Mouse (Mus musculus) lung, embryonic 14.5 days (tissue): ENCODE measurements around the gene Myo10. TPM values are rescaled to one million over a fixed set of nuclear protein-coding genes. Genes with fewer than 3 reads are reported as not detected.

Experiments used
- ATAC-seq: fragments of 200-750 bp; cut with Nextera tagmentation; 2 replicates; pipeline ENCODE4 v1.8.0; 2017; ENCODE audit warnings: mild to moderate bottlenecking, moderate TSS enrichment, moderate library complexity; ENCODE audit not compliant: insufficient read depth
- DNase-seq: peaks from one replicate; pipeline ENCODE4 v3.0.0-alpha.2; 2015
- H3K27ac ChIP-seq: fragments of 300-500 bp; sonication (generic); 2 replicates; pipeline ENCODE4 v1.5.1; 2014; ENCODE audit warnings: low read depth, mild to moderate bottlenecking, moderate library complexity
- H3K27me3 ChIP-seq: fragments of 300-500 bp; sonication (generic); 2 replicates; pipeline ENCODE4 v1.6.1; 2014; ENCODE audit warnings: low read length, control low read depth; ENCODE audit not compliant: insufficient read depth
- H3K36me3 ChIP-seq: fragments of 300-500 bp; sonication (generic); 2 replicates; pipeline ENCODE4 v1.6.1; 2014; ENCODE audit warnings: control low read depth; ENCODE audit not compliant: insufficient read depth
- H3K4me1 ChIP-seq: fragments of 300-500 bp; sonication (generic); 2 replicates; pipeline ENCODE4 v1.6.1; 2014; ENCODE audit warnings: antibody characterized with exemption, control low read depth; ENCODE audit not compliant: insufficient read depth
- H3K4me2 ChIP-seq: fragments of 300-500 bp; sonication (generic); 2 replicates; pipeline ENCODE4 v1.6.1; 2014; ENCODE audit warnings: mild to moderate bottlenecking
- H3K4me3 ChIP-seq: fragments of 300-500 bp; sonication (generic); 2 replicates; pipeline ENCODE4 v1.5.1; 2014; ENCODE audit warnings: low read depth, low read length
- H3K9ac ChIP-seq: fragments of 300-500 bp; sonication (generic); 2 replicates; pipeline ENCODE4 v1.6.1; 2014
- H3K9me3 ChIP-seq: fragments of 300-500 bp; sonication (generic); 2 replicates; pipeline ENCODE4 v1.6.1; 2016; ENCODE audit warnings: low read depth, low read length, control low read depth
- CTCF ChIP-seq: IDR thresholded peaks from 2 replicates; pipeline ENCODE4 v1.5.1; 2016; ENCODE audit warnings: antibody characterized with exemption, low read depth
- WGBS: fragments of 180-500 bp; shearing (Covaris S2); extraction: QIAGEN DNeasy Blood & Tissue Kit; methylation state at CpG from one replicate; pipeline ENCODE4 v1.1.7; 2014; 5-methylcytosine and 5-hydroxymethylcytosine counted together
- polyA plus RNA-seq: library from polyadenylated mRNA; unstranded; fragments of >200 nt; fragmentation: Nextera tagmentation; extraction: Ambion mirVana; gene quantifications from 2 replicates; pipeline ENCODE4 v1.2.1, GENCODE M21; 2014

Myo10 gene
- polyA plus RNA-seq, 1 experiment from 2014 or later, result 54.8 TPM

- no peak for TF ChIP-seq CTCF
- DNase-seq (peak; percentile 75), ATAC-seq (peak; percentile 36; the same call in 1 of the 2 replicates)
- H3K36me3 ChIP-seq, result no peaks in the 10 kb centered on the region
- H3K4me3 ChIP-seq, result no peak overlapping the region
- peaks cover 8% of the 10 kb centered on the region; the same call in 1 of the 2 replicates for H3K4me1 ChIP-seq
- no peaks in the 10 kb centered on the region for H3K9me3 ChIP-seq
- no peak overlapping the region for H3K4me2 ChIP-seq
- H3K27ac ChIP-seq, result no peak overlapping the region
- no peak overlapping the region for H3K9ac ChIP-seq
- H3K27me3 ChIP-seq, result no peaks in the 10 kb centered on the region
- 40% methylated on average over 21 of the region's 21 CpGs for WGBS
Measured at GRCm38 (mm10) chr15:25692254-25692950, 70.1 kb downstream of the Myo10 start.

GRCm38 (mm10) chr15:25693708-25694107, 71.4 kb downstream of the Myo10 start:
- H3K9ac ChIP-seq, result no peak overlapping the region
- H3K36me3 ChIP-seq, result no peaks in the 10 kb centered on the region
- H3K4me3 ChIP-seq, result no peak overlapping the region
- H3K27ac ChIP-seq, result no peak overlapping the region
- peaks cover 8% of the 10 kb centered on the region; the same call in 1 of the 2 replicates for H3K4me1 ChIP-seq
- ATAC-seq (no peak), DNase-seq (no peak)
- TF ChIP-seq CTCF, result no peak
- H3K27me3 ChIP-seq, result no peaks in the 10 kb centered on the region
- H3K4me2 ChIP-seq, result no peak overlapping the region
- WGBS, result 72% methylated on average over 11 of the region's 11 CpGs
- no peaks in the 10 kb centered on the region for H3K9me3 ChIP-seq

DNA sequence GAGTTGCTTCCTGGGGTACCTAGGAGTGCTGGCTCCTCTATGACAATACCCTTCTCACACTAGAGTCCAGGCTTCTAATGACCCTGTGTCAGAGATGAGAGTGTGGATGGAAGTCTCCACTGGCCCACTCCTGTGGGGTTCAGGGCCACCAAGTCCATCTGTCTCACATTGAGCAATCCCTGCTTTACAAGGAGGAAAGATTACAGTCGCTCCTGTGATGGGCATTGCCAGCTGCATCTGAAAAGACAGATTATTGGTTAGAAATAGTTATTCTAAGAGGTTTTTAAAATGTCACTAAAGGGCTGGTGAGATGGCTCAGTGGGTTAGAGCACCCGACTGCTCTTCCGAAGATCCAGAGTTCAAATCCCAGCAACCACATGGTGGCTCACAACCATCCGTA, 72.4 kb downstream of the Myo10 start:
- no peak overlapping the region for H3K27ac ChIP-seq
- 95% methylated on average over 3 of the region's 4 CpGs for WGBS
- no peak overlapping the region for H3K4me2 ChIP-seq
- no peak overlapping the region for H3K9ac ChIP-seq
- no peak for DNase-seq
- ATAC-seq, result no peak
- no peak overlapping the region for H3K4me3 ChIP-seq
- no peaks in the 10 kb centered on the region for H3K36me3 ChIP-seq
- H3K4me1 ChIP-seq, result peaks cover 8% of the 10 kb centered on the region; the same call in 1 of the 2 replicates
- no peaks in the 10 kb centered on the region for H3K9me3 ChIP-seq
- no peaks in the 10 kb centered on the region for H3K27me3 ChIP-seq
- TF ChIP-seq CTCF, result no peak

GRCm38 (mm10) chr15:25695253-25695652, 72.9 kb downstream of the Myo10 start:
- Histone ChIP-seq H3K36me3 (no peaks in the 10 kb centered on the region), H3K27me3 (no peaks in the 10 kb centered on the region), H3K9ac (no peak overlapping the region), H3K4me1 (peaks cover 8% of the 10 kb centered on the region; the same call in 1 of the 2 replicates), H3K4me3 (no peak overlapping the region), H3K27ac (no peak overlapping the region), H3K4me2 (no peak overlapping the region), H3K9me3 (no peaks in the 10 kb centered on the region)
- ATAC-seq (no peak), DNase-seq (no peak)
- WGBS, result 83% methylated on average over 3 of the region's 3 CpGs
- TF ChIP-seq CTCF, result no peak

- WGBS, result 56% methylated on average over 7 of the region's 7 CpGs
- Histone ChIP-seq H3K27ac (no peak overlapping the region), H3K9me3 (no peaks in the 10 kb centered on the region), H3K4me2 (no peak overlapping the region), H3K36me3 (no peaks in the 10 kb centered on the region), H3K4me1 (peaks cover 8% of the 10 kb centered on the region; the same call in 1 of the 2 replicates), H3K9ac (no peak overlapping the region), H3K4me3 (no peak overlapping the region), H3K27me3 (no peaks in the 10 kb centered on the region)
- DNase-seq, result no peak
- no peak for TF ChIP-seq CTCF
- no peak for ATAC-seq
Measured at GRCm38 (mm10) chr15:25695883-25696282, 73.6 kb downstream of the Myo10 start.

DNA sequence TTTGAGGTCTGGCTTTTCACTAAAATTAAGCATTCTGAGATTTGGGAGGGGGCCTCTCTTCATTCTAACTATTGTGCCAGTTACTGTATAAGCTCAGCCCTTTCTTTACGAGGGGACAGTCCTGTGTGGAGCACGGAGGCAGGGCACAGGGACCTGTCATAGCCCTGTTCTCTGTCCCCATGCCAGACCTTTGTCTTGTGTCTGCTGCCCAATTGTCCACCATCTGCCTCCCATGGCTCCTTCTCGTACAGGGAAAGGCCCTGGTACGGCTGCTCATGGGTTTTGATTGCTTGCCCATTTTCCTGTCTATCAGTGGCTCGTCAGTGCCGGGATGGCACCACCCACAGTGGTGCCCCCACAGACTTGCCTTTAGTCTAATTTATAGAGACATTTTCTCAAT, 74.3 kb downstream of the Myo10 start:
- H3K4me2 ChIP-seq, result no peak overlapping the region
- H3K27ac ChIP-seq, result no peak overlapping the region
- ATAC-seq (no peak), DNase-seq (no peak)
- TF ChIP-seq CTCF, result no peak
- 93% methylated on average over 6 of the region's 6 CpGs for WGBS
- no peaks in the 10 kb centered on the region for H3K27me3 ChIP-seq
- H3K9ac ChIP-seq, result no peak overlapping the region
- H3K4me1 ChIP-seq, result peaks cover 8% of the 10 kb centered on the region; the same call in 1 of the 2 replicates
- H3K9me3 ChIP-seq, result no peaks in the 10 kb centered on the region
- no peak overlapping the region for H3K4me3 ChIP-seq
- peaks cover 4% of the 10 kb centered on the region; the same call in 1 of the 2 replicates for H3K36me3 ChIP-seq

DNA sequence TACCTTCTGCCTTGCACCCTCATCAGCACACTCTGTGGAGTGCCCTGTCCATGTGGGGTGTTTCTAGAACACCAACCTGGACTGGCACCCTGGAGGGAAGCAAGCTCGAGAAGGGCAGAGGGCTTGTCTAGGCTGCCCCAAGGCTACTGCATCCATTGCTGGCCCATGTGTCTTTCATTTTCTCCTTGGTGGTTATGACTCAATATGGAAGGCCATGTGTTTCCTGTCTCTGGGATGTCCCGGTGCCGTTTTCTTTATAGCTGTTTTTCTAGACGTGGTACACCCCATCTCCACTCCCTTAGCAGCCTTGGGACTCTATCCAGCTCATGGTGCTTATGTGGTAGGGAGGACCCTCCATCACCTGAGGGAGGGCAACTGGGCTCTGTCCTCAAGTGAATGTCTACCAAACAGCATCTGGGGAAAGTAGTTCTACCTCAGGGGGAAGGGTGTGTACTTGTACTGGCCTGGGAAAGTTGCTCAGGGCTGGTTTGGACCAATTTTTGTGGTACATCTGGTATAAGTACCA, 76.8 kb downstream of the Myo10 start:
- no peak for DNase-seq
- Histone ChIP-seq H3K4me2 (no peak overlapping the region), H3K36me3 (peaks cover 12% of the 10 kb centered on the region; the same call in 1 of the 2 replicates), H3K4me1 (no peaks in the 10 kb centered on the region), H3K27me3 (no peaks in the 10 kb centered on the region), H3K9me3 (no peaks in the 10 kb centered on the region), H3K27ac (no peak overlapping the region), H3K4me3 (no peak overlapping the region), H3K9ac (no peak overlapping the region)
- no peak for ATAC-seq
- 73% methylated on average over 4 of the region's 4 CpGs for WGBS
- TF ChIP-seq CTCF, result no peak
